Mouse (Mus musculus) MN1 (cell line): ENCODE data around the gene Gm10234.

Experiments
- DNase-seq: peaks from one replicate; pipeline ENCODE4 v3.0.0-alpha.2; 2016; ENCODE audit warnings: low spot score

Gm10234 gene

GRCm38 (mm10) chr6:95321812-95322211 is at the start of gene Gm10234:
Gene Gm10234 (plus strand): TSS chr6:95322112.
- DNase-seq, result no peak

GRCm38 (mm10) chr6:95277633-95278032 is 44.3 kb upstream of the Gm10234 start:
- DNase-seq, result no peak

GRCm38 (mm10) chr6:95296025-95296424 is 25.9 kb upstream of the Gm10234 start:
- DNase-seq, result no peak

- no peak for DNase-seq
These were observed 23.5 kb upstream of the Gm10234 start for GRCm38 (mm10) chr6:95298387-95298786.

- DNase-seq, result no peak
These were observed 21.3 kb upstream of the Gm10234 start for GRCm38 (mm10) chr6:95300658-95301057.

GRCm38 (mm10) chr6:95331191-95331590 is 9.3 kb downstream of the Gm10234 start:
- DNase-seq, result no peak

GRCm38 (mm10) chr6:95334781-95335180 is 12.9 kb downstream of the Gm10234 start:
- no peak for DNase-seq

GRCm38 (mm10) chr6:95349378-95349777 is 27.5 kb downstream of the Gm10234 start:
- no peak for DNase-seq

GRCm38 (mm10) chr6:95353043-95353442 is 31.1 kb downstream of the Gm10234 start:
- no peak for DNase-seq

GRCm38 (mm10) chr6:95353886-95354285 is 32.0 kb downstream of the Gm10234 start:
- no peak for DNase-seq

GRCm38 (mm10) chr6:95360084-95360483 is 38.2 kb downstream of the Gm10234 start:
- DNase-seq, result no peak

- no peak for DNase-seq
These were observed 40.8 kb downstream of the Gm10234 start for GRCm38 (mm10) chr6:95362707-95363106.

GRCm38 (mm10) chr6:95371811-95372210 is 49.9 kb downstream of the Gm10234 start:
- DNase-seq, result no peak
